ENCODE assay signal across 9 mouse cellular contexts in the genomic region with DNA sequence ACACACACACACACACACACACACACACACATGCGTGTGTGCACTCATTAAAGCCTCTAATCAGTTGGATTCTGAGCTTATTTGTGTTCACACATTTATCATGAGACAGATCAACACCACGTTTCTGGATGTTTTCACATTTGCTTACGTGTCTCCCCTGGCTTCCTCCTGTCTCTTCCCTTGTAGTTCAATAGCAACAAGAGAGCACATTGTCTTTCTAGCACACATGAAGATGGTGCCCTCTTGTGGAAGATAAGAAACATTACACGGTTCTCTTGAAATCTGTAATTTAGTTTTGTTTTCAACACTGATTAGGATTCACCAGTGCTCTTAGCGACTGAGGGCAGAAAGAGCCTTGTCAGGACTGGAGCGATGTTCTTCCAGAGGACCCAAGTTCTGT. TPM values are rescaled to one million over a fixed set of nuclear protein-coding genes. Genes with fewer than 3 reads are reported as not detected.
DNase-seq lines count a peak whose midpoint lies in the region; ATAC-seq and TF ChIP-seq lines count a peak whose summit lies in the region.
"Had no signal": no experiment of that assay in that cellular context is flagged by ENCODE, and none has a peak within 500 bp of the region (broad histone marks: within the 10 kb centered on the region; RNA-seq: fewer than 3 reads in every experiment).

No protein-coding gene starts in this region.

- H3K4me1 ChIP-seq in thymus, adult 2 months (replicated peaks; ENCODE audit: control insufficient read depth, insufficient read depth, low read length), result peaks cover 26% of the 10 kb centered on the region
- H3K4me1 ChIP-seq in hindbrain, embryonic 16.5 days (ENCODE audit: control insufficient read depth, insufficient read depth, low read depth, low read length), result no peaks in the 10 kb centered on the region
- H3K4me1 ChIP-seq: lung, embryonic 15.5 days had no signal

- intact Hi-C loops in gastrocnemius, adult 2 months (cut with DNase I), result no loop called here

- H3K4me2 ChIP-seq in hindbrain, embryonic 16.5 days (ENCODE audit: low read length), result no peak overlapping the region
- H3K4me2 ChIP-seq: lung, embryonic 15.5 days had no signal

- ATAC-seq in hindbrain, embryonic 16.5 days, result peak; percentile 74; the same call in 1 of the 2 replicates

- no peak overlapping the region for H3K27ac ChIP-seq in gastrocnemius, adult 2 months
- H3K27ac ChIP-seq in thymus, adult 2 months (ENCODE audit: control insufficient read depth, insufficient read depth, low read length), result no peak overlapping the region
- H3K27ac ChIP-seq in hindbrain, embryonic 16.5 days (ENCODE audit: low read depth, low read length), result no peak overlapping the region
- H3K27ac ChIP-seq: lung, embryonic 15.5 days had no signal

- TF ChIP-seq CTCF in gastrocnemius, adult 2 months (IDR thresholded peaks at IDR 0.05), result peak; percentile 61
- TF ChIP-seq CTCF in thymus, adult 2 months (IDR thresholded peaks at IDR 0.05; ENCODE audit: borderline replicate concordance, control insufficient read depth, extremely low read depth, insufficient read depth, low read length, poor library complexity), result no peak

- H3K9ac ChIP-seq in hindbrain, embryonic 16.5 days (ENCODE audit: low read depth, low read length), result no peak overlapping the region
- H3K9ac ChIP-seq: lung, embryonic 15.5 days had no signal

- no peak for TF ChIP-seq POLR2A in thymus, adult 2 months (IDR thresholded peaks at IDR 0.05; ENCODE audit: control insufficient read depth, extremely low read depth, insufficient read depth, low read length, poor library complexity)

- H3K9me3 ChIP-seq in hindbrain, embryonic 16.5 days (ENCODE audit: control insufficient read depth, low read length), result no peaks in the 10 kb centered on the region
- H3K9me3 ChIP-seq: lung, embryonic 15.5 days had no signal

- H3K4me3 ChIP-seq in gastrocnemius, adult 2 months, result no peak overlapping the region
- H3K4me3 ChIP-seq in thymus, adult 2 months (ENCODE audit: control insufficient read depth, insufficient read depth, low read length), result peak overlapping the region; percentile 7
- H3K4me3 ChIP-seq in hindbrain, embryonic 16.5 days (ENCODE audit: low read length), result no peak overlapping the region
- H3K4me3 ChIP-seq: lung, embryonic 15.5 days had no signal

- no peak for DNase-seq in gastrocnemius, adult 2 months
- no peak for DNase-seq in gastrocnemius, adult 18-20 months (ENCODE audit: low spot score)
- DNase-seq in thymus, adult 2 months, result peak; percentile 23
- DNase-seq in thymus, adult 18-20 months, result no peak
- DNase-seq in splenic B cell, adult 2 months (ENCODE audit: low read depth, low spot score), result peak; percentile 42
- no peak for DNase-seq in left cerebral cortex, adult 8-10 months (ENCODE audit: low spot score in 2 of 2)
- DNase-seq in kidney, adult 11 months, result no peak

- no peaks in the 10 kb centered on the region for H3K27me3 ChIP-seq in thymus, adult 2 months (ENCODE audit: control insufficient read depth, insufficient read depth, low read length)
- H3K27me3 ChIP-seq in hindbrain, embryonic 16.5 days (replicated peaks; ENCODE audit: control insufficient read depth, insufficient read depth, low read length), result no peaks in the 10 kb centered on the region
- H3K27me3 ChIP-seq in splenic B cell, adult 2 months (ENCODE audit: control insufficient read depth, insufficient read depth, low read length, poor library complexity, severe bottlenecking), result no peaks in the 10 kb centered on the region
- H3K27me3 ChIP-seq: lung, embryonic 15.5 days had no signal

- 18% methylated on average over 6 of the region's 6 CpGs for WGBS in thymus, adult 2 months
- 22% methylated on average over 6 of the region's 6 CpGs for WGBS in hindbrain, embryonic 16.5 days

- no peaks in the 10 kb centered on the region for H3K36me3 ChIP-seq in thymus, adult 2 months (ENCODE audit: control insufficient read depth, insufficient read depth, low read length)
- H3K36me3 ChIP-seq in hindbrain, embryonic 16.5 days (ENCODE audit: control insufficient read depth, insufficient read depth, low read length), result no peaks in the 10 kb centered on the region
- no peaks in the 10 kb centered on the region for H3K36me3 ChIP-seq in splenic B cell, adult 2 months (ENCODE audit: control insufficient read depth, insufficient read depth, low read length, poor library complexity, severe bottlenecking)
- H3K36me3 ChIP-seq: lung, embryonic 15.5 days had no signal

RNA-seq across cellular contexts. Expression of gene Rgsl1, which starts 2.9 kb away (rescaled TPM):
- total RNA-seq in gastrocnemius, adult 2 months (2021), result under 1 TPM in 1 of 2 experiments, not detected in 1; 0.18 TPM
- total RNA-seq in gastrocnemius, adult 18-20 months (2021), result under 1 TPM; 0.09 to 0.11 TPM
- 0.36 and 0.41 TPM in 2 replicates for polyA plus RNA-seq in thymus, adult 2 months (2012; rRNA removed)
- polyA plus RNA-seq in hindbrain, embryonic 16.5 days (2015; fragmentation: Nextera tagmentation; extraction: Ambion mirVana), result 0.17 and 0.19 TPM in 2 replicates
- total RNA-seq in left cerebral cortex, adult 8-10 months (2022), result 1 to 10 TPM; 1.1 to 2.0 (median 1.4) TPM
- polyA plus RNA-seq: lung, embryonic 15.5 days had no signal

RNA-seq across cellular contexts. Expression of gene Teddm1b, which starts 27.3 kb away (rescaled TPM):
- not detected for total RNA-seq in gastrocnemius, adult 2 months (2021)
- not detected for total RNA-seq in gastrocnemius, adult 18-20 months (2021)
- 0.19 and 0.26 TPM in 2 replicates for polyA plus RNA-seq in thymus, adult 2 months (2012; rRNA removed)
- polyA plus RNA-seq in hindbrain, embryonic 16.5 days (2015; fragmentation: Nextera tagmentation; extraction: Ambion mirVana), result 0.26 and 0.41 TPM in 2 replicates
- not detected for total RNA-seq in left cerebral cortex, adult 8-10 months (2022)

RNA-seq across cellular contexts. Expression of gene Teddm1a, which starts 44.7 kb away (rescaled TPM):
- not detected for total RNA-seq in gastrocnemius, adult 2 months (2021)
- not detected for total RNA-seq in gastrocnemius, adult 18-20 months (2021)
- polyA plus RNA-seq in thymus, adult 2 months (2012; rRNA removed), result not detected in 2 replicates
- polyA plus RNA-seq in hindbrain, embryonic 16.5 days (2015; fragmentation: Nextera tagmentation; extraction: Ambion mirVana), result not detected in 2 replicates
- total RNA-seq in left cerebral cortex, adult 8-10 months (2022), result not detected
- polyA plus RNA-seq: lung, embryonic 15.5 days had no signal

RNA-seq across cellular contexts. Expression of gene Glul, which starts 52.9 kb away (rescaled TPM):
- 100 to 1,000 TPM; 501 to 689 TPM for total RNA-seq in gastrocnemius, adult 2 months (2021)
- 100 to 1,000 TPM; 295 to 614 TPM for total RNA-seq in gastrocnemius, adult 18-20 months (2021)
- polyA plus RNA-seq in thymus, adult 2 months (2012; rRNA removed), result 153 and 200 TPM in 2 replicates
- 217 and 248 TPM in 2 replicates for polyA plus RNA-seq in hindbrain, embryonic 16.5 days (2015; fragmentation: Nextera tagmentation; extraction: Ambion mirVana)
- 1,000 to 10,000 TPM; 1,837 to 2,236 (median 2,010) TPM for total RNA-seq in left cerebral cortex, adult 8-10 months (2022)

RNA-seq across cellular contexts. Expression of gene Teddm2, which starts 53.2 kb away (rescaled TPM):
- total RNA-seq in gastrocnemius, adult 2 months (2021), result 1 to 10 TPM; 1.6 to 4.4 TPM
- total RNA-seq in gastrocnemius, adult 18-20 months (2021), result 1 to 10 TPM; 1.5 to 2.5 TPM
- polyA plus RNA-seq in thymus, adult 2 months (2012; rRNA removed), result 0.57 and 0.93 TPM in 2 replicates
- 1.4 and 1.5 TPM in 2 replicates for polyA plus RNA-seq in hindbrain, embryonic 16.5 days (2015; fragmentation: Nextera tagmentation; extraction: Ambion mirVana)
- total RNA-seq in left cerebral cortex, adult 8-10 months (2022), result 1 to 10 TPM; 2.4 to 3.7 (median 3.0) TPM

Comparison
In these comparisons a context has a peak if more than half of its experiments do, and no peak if none do; other contexts are left out.
1. DNase-seq: peak in thymus, adult 2 months (single experiment) and splenic B cell, adult 2 months (single experiment); none in gastrocnemius, adult 2 months (single experiment), gastrocnemius, adult 18-20 months (single experiment), thymus, adult 18-20 months (0 of 2), left cerebral cortex, adult 8-10 months (0 of 2) and kidney, adult 11 months (single experiment).